Comparison of ENCODE assay signal across 9 mouse cellular contexts in genomic region chr4:129771314-129771671, GRCm38 (mm10). TPM values are rescaled to one million over a fixed set of nuclear protein-coding genes. Genes with fewer than 3 reads are reported as not detected.
DNase-seq lines count a peak whose midpoint lies in the region; ATAC-seq lines count a peak whose summit lies in the region.
"Had no signal": no experiment of that assay in that cellular context is flagged by ENCODE, and none has a peak within 500 bp of the region (broad histone marks: within the 10 kb centered on the region; RNA-seq: fewer than 3 reads in every experiment).

No protein-coding gene starts in this region.

- H3K4me2 ChIP-seq in liver, embryonic 15.5 days = peak overlapping the region; percentile 16; the same call in 1 of the 2 replicates
- H3K4me2 ChIP-seq in stomach, embryonic 16.5 days (ENCODE audit: low read depth, low read length) = peak overlapping the region; percentile 42

- ATAC-seq in liver, embryonic 15.5 days (ENCODE audit: insufficient read depth) = no peak
- ATAC-seq in stomach, embryonic 16.5 days (ENCODE audit: insufficient read depth, low FRiP score) = 0 out of 2 replicates have a peak, but pooled peaks have one; percentile 25
- no peak for ATAC-seq in cerebellum, adult (ENCODE audit: insufficient number of reproducible peaks, low FRiP score, low TSS enrichment)

- peaks cover 21% of the 10 kb centered on the region for H3K27me3 ChIP-seq in liver, embryonic 15.5 days
- 0 out of 2 replicates have a peak, but pooled peaks cover 3% of the 10 kb centered on the region for H3K27me3 ChIP-seq in stomach, embryonic 16.5 days (ENCODE audit: control insufficient read depth, insufficient read depth, low read length)

- WGBS in liver, embryonic 15.5 days (ENCODE audit: insufficient replicate concordance) = 25% methylated on average over 7 of the region's 7 CpGs
- WGBS in stomach, embryonic 16.5 days = 21% methylated on average over 7 of the region's 7 CpGs

- H3K9me3 ChIP-seq in liver, embryonic 15.5 days (replicated peaks) = no peaks in the 10 kb centered on the region
- no peaks in the 10 kb centered on the region for H3K9me3 ChIP-seq in stomach, embryonic 16.5 days (replicated peaks; ENCODE audit: control insufficient read depth, low read length)

- DNase-seq in embryo, embryonic 10.5 days (ENCODE audit: low spot score) = peak; percentile 33
- no peak for DNase-seq in embryo, embryonic 9.5 days (ENCODE audit: extremely low spot score)
- DNase-seq in right cerebral cortex, adult 2 months (ENCODE audit: low spot score in 2 of 2) = peak; percentile 34 to 40
- no peak for DNase-seq in right cerebral cortex, postnatal 36 days (ENCODE audit: low spot score in 2 of 2)
- DNase-seq in layer of hippocampus, postnatal 10 days (ENCODE audit: low spot score in 2 of 2) = no peak
- DNase-seq: right cerebral cortex, postnatal 4 days had no signal

- H3K4me1 ChIP-seq in liver, embryonic 15.5 days (replicated peaks) = 0 out of 2 replicates have a peak, but pooled peaks cover 10% of the 10 kb centered on the region
- H3K4me1 ChIP-seq in stomach, embryonic 16.5 days (ENCODE audit: control insufficient read depth, insufficient read depth, low read length) = peaks cover 15% of the 10 kb centered on the region

- H3K9ac ChIP-seq in liver, embryonic 15.5 days = no peak overlapping the region
- H3K9ac ChIP-seq in stomach, embryonic 16.5 days (ENCODE audit: low read length) = peak overlapping the region; percentile 62

- H3K36me3 ChIP-seq in liver, embryonic 15.5 days (replicated peaks) = no peaks in the 10 kb centered on the region
- no peaks in the 10 kb centered on the region for H3K36me3 ChIP-seq in stomach, embryonic 16.5 days (ENCODE audit: control insufficient read depth, insufficient read depth, low read length)

- H3K4me3 ChIP-seq in liver, embryonic 15.5 days (replicated peaks) = no peak overlapping the region
- 0 out of 2 replicates have a peak overlapping the region, but pooled peaks have one; percentile 7 for H3K4me3 ChIP-seq in stomach, embryonic 16.5 days (replicated peaks; ENCODE audit: low read length)

- H3K27ac ChIP-seq in liver, embryonic 15.5 days (replicated peaks) = no peak overlapping the region
- H3K27ac ChIP-seq in stomach, embryonic 16.5 days (ENCODE audit: low read length) = no peak overlapping the region

RNA-seq across cellular contexts. Expression of gene Khdrbs1, which starts 29.2 kb away (rescaled TPM):
- 25.7 and 26.1 TPM in 2 replicates for polyA plus RNA-seq in liver, embryonic 15.5 days (2015; fragmentation: Nextera tagmentation; extraction: Ambion mirVana)
- 52.8 and 54.5 TPM in 2 replicates for polyA plus RNA-seq in stomach, embryonic 16.5 days (2015; fragmentation: Nextera tagmentation; extraction: Ambion mirVana)
- 100 to 1,000 TPM in 1 of 2 experiments, 10 to 100 TPM in 1; 99.3 to 108 TPM for total RNA-seq in layer of hippocampus, postnatal 10 days (2021)

RNA-seq across cellular contexts. Expression of gene Ptp4a2, which starts 39.7 kb away (rescaled TPM):
- polyA plus RNA-seq in liver, embryonic 15.5 days (2015; fragmentation: Nextera tagmentation; extraction: Ambion mirVana) = 140 and 174 TPM in 2 replicates
- polyA plus RNA-seq in stomach, embryonic 16.5 days (2015; fragmentation: Nextera tagmentation; extraction: Ambion mirVana) = 277 and 329 TPM in 2 replicates
- total RNA-seq in layer of hippocampus, postnatal 10 days (2021) = 100 to 1,000 TPM; 125 to 136 TPM

Comparison
In these comparisons a context has a peak if more than half of its experiments do, and no peak if none do; other contexts are left out.
1. DNase-seq: peak in embryo, embryonic 10.5 days (single experiment) and right cerebral cortex, adult 2 months (2 of 2); none in embryo, embryonic 9.5 days (single experiment), right cerebral cortex, postnatal 36 days (0 of 2) and layer of hippocampus, postnatal 10 days (0 of 2).